ENCODE assay signal across 22 mouse cellular contexts in genomic region chr2:33169445-33169844, GRCm38 (mm10). TPM values are rescaled to one million over a fixed set of nuclear protein-coding genes. Genes with fewer than 3 reads are reported as not detected.
A peak's percentile ranks its signal among the peaks of the same experiment; 100 is the strongest.
DNase-seq lines count a peak whose midpoint lies in the region; ATAC-seq and TF ChIP-seq lines count a peak whose summit lies in the region.
"Had no signal": no experiment of that assay in that cellular context is flagged by ENCODE, and none has a peak within 500 bp of the region (broad histone marks: within the 10 kb centered on the region; RNA-seq: fewer than 3 reads in every experiment).

No protein-coding gene starts in this region.

- TF ChIP-seq CTCF in kidney, postnatal 0 days (IDR thresholded peaks at IDR 0.05; ENCODE audit: low read depth), result no peak

- no peak overlapping the region for H3K4me2 ChIP-seq in kidney, postnatal 0 days (ENCODE audit: low read length)
- H3K4me2 ChIP-seq: embryonic facial prominence, embryonic 12.5 days; forebrain, embryonic 12.5 days; heart, embryonic 13.5 days; hindbrain, embryonic 13.5 days had no signal

- H3K27ac ChIP-seq in kidney, postnatal 0 days, result no peak overlapping the region; the same call in 1 of the 2 replicates
- H3K27ac ChIP-seq in limb, embryonic 10.5 days, result peak overlapping the region; percentile 5
- H3K27ac ChIP-seq: embryonic facial prominence, embryonic 12.5 days; forebrain, embryonic 12.5 days; heart, embryonic 13.5 days; hindbrain, embryonic 13.5 days; hindbrain, postnatal 0 days had no signal

- no peak overlapping the region for H3K4me3 ChIP-seq in kidney, postnatal 0 days (replicated peaks; ENCODE audit: low read depth, low read length)
- no peak overlapping the region for H3K4me3 ChIP-seq in limb, embryonic 10.5 days
- H3K4me3 ChIP-seq: embryonic facial prominence, embryonic 12.5 days; forebrain, embryonic 12.5 days; heart, embryonic 13.5 days; hindbrain, embryonic 13.5 days had no signal

- H3K27me3 ChIP-seq in kidney, postnatal 0 days (ENCODE audit: insufficient read depth, low read length), result no peaks in the 10 kb centered on the region
- no peaks in the 10 kb centered on the region for H3K27me3 ChIP-seq in limb, embryonic 10.5 days (ENCODE audit: low read depth, poor library complexity, severe bottlenecking)
- H3K27me3 ChIP-seq: embryonic facial prominence, embryonic 12.5 days; heart, embryonic 13.5 days; hindbrain, embryonic 13.5 days had no signal

- ATAC-seq in kidney, postnatal 0 days (replicated peaks; ENCODE audit: low FRiP score, low read depth), result no peak
- peak; percentile 63 for ATAC-seq in activated CD4-positive, CD25-positive, alpha-beta regulatory T cell, adult 4 months
- ATAC-seq: forebrain, postnatal 0 days; hindbrain, postnatal 0 days; intestine, embryonic 16.5 days had no signal

- peaks cover 28% of the 10 kb centered on the region for H3K4me1 ChIP-seq in kidney, postnatal 0 days (replicated peaks; ENCODE audit: insufficient read depth, low read length)
- peaks cover 51% of the 10 kb centered on the region for H3K4me1 ChIP-seq in limb, embryonic 10.5 days

- 0 out of 2 replicates have a peak overlapping the region, but pooled peaks have one; percentile 4 for H3K9ac ChIP-seq in kidney, postnatal 0 days (ENCODE audit: low read depth, low read length)
- H3K9ac ChIP-seq: embryonic facial prominence, embryonic 12.5 days; forebrain, embryonic 12.5 days; forebrain, postnatal 0 days; heart, embryonic 13.5 days; hindbrain, embryonic 13.5 days had no signal

- H3K9me3 ChIP-seq in kidney, postnatal 0 days (replicated peaks; ENCODE audit: low read length), result no peaks in the 10 kb centered on the region
- H3K9me3 ChIP-seq in limb, embryonic 10.5 days (replicated peaks), result no peaks in the 10 kb centered on the region
- H3K9me3 ChIP-seq: embryonic facial prominence, embryonic 12.5 days; forebrain, embryonic 12.5 days; heart, embryonic 13.5 days; hindbrain, embryonic 13.5 days had no signal

- DNase-seq in kidney, postnatal 0 days (ENCODE audit: low spot score), result no peak
- DNase-seq in kidney, adult 9 months, result no peak
- peak; percentile 44 for DNase-seq in CD4-positive, CD25-positive, alpha-beta regulatory T cell, adult 2 months (ENCODE audit: low read depth, low spot score)
- no peak for DNase-seq in limb, embryonic 10.5 days (ENCODE audit: low spot score)
- DNase-seq in urinary bladder, adult 2 months (ENCODE audit: low spot score), result no peak
- DNase-seq in urinary bladder, postnatal 25 days (ENCODE audit: low spot score), result no peak
- DNase-seq: adrenal gland, postnatal 14 days; B cell, adult 2 months; cerebellum, adult 18-20 months; cerebellum, postnatal 10 days; embryo, embryonic 11 days; forebrain, postnatal 0 days; gastrocnemius, postnatal 14 days; heart, postnatal 36 days; kidney, adult 2 months had no signal

- 63% methylated on average over 6 of the region's 6 CpGs for WGBS in kidney, postnatal 0 days
- 77% methylated on average over 6 of the region's 6 CpGs for WGBS in limb, embryonic 10.5 days

- no peaks in the 10 kb centered on the region for H3K36me3 ChIP-seq in kidney, postnatal 0 days (ENCODE audit: insufficient read depth, low read length)
- H3K36me3 ChIP-seq in limb, embryonic 10.5 days, result no peaks in the 10 kb centered on the region
- H3K36me3 ChIP-seq: embryonic facial prominence, embryonic 12.5 days; heart, embryonic 13.5 days had no signal

RNA-seq across cellular contexts. Expression of gene Garnl3, which starts 38.0 kb away (rescaled TPM):
- 6.6 and 6.9 TPM in 2 replicates for polyA plus RNA-seq in kidney, postnatal 0 days (2015; fragmentation: Nextera tagmentation; extraction: Ambion mirVana)
- polyA plus RNA-seq in activated CD4-positive, CD25-positive, alpha-beta regulatory T cell, adult 4 months (2017; shearing (Covaris generic)), result under 1 TPM in 1 of 2 experiments, not detected in 1; 0.22 TPM
- 8.6 and 9.4 TPM in 2 replicates for polyA plus RNA-seq in limb, embryonic 10.5 days (2016; fragmentation: Nextera tagmentation; extraction: Ambion mirVana)
- 3.7 TPM in 2 replicates for polyA plus RNA-seq in urinary bladder, adult 2 months (2012; rRNA removed)

RNA-seq across cellular contexts. Expression of gene Angptl2, which starts 46.4 kb away (rescaled TPM):
- polyA plus RNA-seq in kidney, postnatal 0 days (2015; fragmentation: Nextera tagmentation; extraction: Ambion mirVana), result 36.9 and 41.1 TPM in 2 replicates
- 10 to 100 TPM in 1 of 2 experiments, 1 to 10 TPM in 1; 7.8 to 11.3 TPM for polyA plus RNA-seq in activated CD4-positive, CD25-positive, alpha-beta regulatory T cell, adult 4 months (2017; shearing (Covaris generic))
- 40.1 and 51.8 TPM in 2 replicates for polyA plus RNA-seq in limb, embryonic 10.5 days (2016; fragmentation: Nextera tagmentation; extraction: Ambion mirVana)
- polyA plus RNA-seq in urinary bladder, adult 2 months (2012; rRNA removed), result 67.7 and 73.5 TPM in 2 replicates
